Mouse (Mus musculus) gastrocnemius, postnatal 14 days (tissue): ENCODE data around the gene Hypk. TPM values are rescaled to one million over a fixed set of nuclear protein-coding genes. Genes with fewer than 3 reads are reported as not detected.

Experiments used
- DNase-seq: peaks from one replicate; pipeline ENCODE4 v3.0.0; 2021; ENCODE audit warnings: mixed read lengths
- intact Hi-C: fragments of 180-260 bp; cut with DNase I; formaldehyde crosslinking; loops from one replicate; pipeline ENCODE4 v1.15.1; 2025; ENCODE audit warnings: low total_unique reads
- long read RNA-seq, 2 experiments: library from polyadenylated mRNA; stranded (forward); transcript quantifications; one replicate each; pipeline ENCODE4 v2.0.0; 2021
- total RNA-seq, 2 experiments: library from RNA; stranded (reverse); gene quantifications; 2 replicates each; pipeline ENCODE4 v1.2.3; 2021

The Hypk gene
- total RNA-seq: 10 to 100 TPM; 15.2 to 22.0 TPM
- long read RNA-seq, experiment 1, transcript Hypk-204 (4 exons, 961 nt): major isoform, 103 of 116 reads
- long read RNA-seq, experiment 1, partial matches to known transcripts: 11 of 116 reads
- long read RNA-seq, experiment 1, other reads (novel, unspliced or antisense): 0 of 116 reads
- long read RNA-seq, experiment 2, transcript Hypk-204 (4 exons, 961 nt): major isoform, 124 of 139 reads
- long read RNA-seq, experiment 2, partial matches to known transcripts: 14 of 139 reads
- long read RNA-seq, experiment 2, other reads (novel, unspliced or antisense): 0 of 139 reads

DNA sequence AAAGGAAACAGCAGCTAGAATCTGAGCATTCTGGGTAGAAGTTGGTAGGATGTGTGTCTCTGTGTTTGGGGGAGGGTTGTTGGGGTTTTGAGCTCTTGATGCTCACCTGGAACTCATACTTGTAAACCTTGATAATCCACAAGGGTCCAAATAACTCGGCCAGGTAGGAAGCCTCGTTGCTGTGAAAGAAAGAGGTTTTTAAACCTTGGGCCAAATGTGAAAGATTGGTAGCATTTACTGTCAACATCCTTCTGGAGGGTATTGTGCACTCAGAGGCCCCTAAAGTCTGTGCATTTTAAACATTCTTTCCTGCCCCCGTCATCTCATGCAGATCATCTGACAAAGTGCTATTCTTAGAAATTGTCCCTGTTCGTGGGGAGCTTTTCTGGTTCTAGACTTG, at the start of gene Hypk:
Gene Hypk, plus strand, starts transcription at position 301 of the 400 bp plus-strand sequence.
- no peak for DNase-seq

DNA sequence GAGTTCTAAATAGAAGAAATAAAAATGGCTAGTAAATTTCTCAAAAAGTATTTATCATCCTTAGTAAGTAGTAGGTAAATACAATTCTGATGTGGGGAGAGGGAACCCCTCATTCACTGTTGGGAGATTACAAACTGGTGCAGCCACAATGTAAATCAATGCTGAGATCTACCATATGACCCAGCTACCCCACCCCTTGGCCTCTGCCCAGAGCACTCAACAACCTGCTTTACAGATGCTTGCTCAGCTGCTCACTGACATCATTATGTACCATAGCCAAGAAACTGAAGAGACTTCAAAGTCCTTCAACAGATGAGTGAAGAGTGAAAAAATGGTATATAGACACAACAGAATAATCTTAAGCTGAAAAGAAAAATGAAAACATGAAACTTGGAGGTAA, 49.8 kb upstream of the Hypk start:
- intact Hi-C loops: no loop called here
- DNase-seq: no peak

More for the DNA sequence above, at the start of gene Hypk:
- intact Hi-C loops: no loop called here

DNA sequence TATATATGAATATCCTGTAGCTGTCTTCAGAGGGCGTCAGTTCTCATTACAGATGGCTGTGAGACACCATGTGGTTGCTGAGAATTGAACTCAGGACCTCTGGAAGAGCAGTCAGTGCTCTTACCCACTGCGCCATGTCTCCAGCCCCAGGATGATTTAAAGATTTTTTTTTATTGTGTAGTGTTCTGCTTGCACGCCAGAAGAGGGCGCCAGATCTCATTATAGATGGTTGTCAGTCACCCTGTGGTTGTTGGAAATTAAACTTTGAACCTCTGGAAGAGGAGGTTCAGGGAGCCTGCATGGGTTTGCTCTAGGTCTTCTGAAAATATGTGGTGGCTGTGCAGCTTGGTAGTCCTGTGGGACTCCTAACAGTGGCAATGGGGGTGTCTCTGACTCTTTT, 44.9 kb upstream of the Hypk start:
- intact Hi-C loops: no loop called here
- DNase-seq: peak; percentile 7

DNA sequence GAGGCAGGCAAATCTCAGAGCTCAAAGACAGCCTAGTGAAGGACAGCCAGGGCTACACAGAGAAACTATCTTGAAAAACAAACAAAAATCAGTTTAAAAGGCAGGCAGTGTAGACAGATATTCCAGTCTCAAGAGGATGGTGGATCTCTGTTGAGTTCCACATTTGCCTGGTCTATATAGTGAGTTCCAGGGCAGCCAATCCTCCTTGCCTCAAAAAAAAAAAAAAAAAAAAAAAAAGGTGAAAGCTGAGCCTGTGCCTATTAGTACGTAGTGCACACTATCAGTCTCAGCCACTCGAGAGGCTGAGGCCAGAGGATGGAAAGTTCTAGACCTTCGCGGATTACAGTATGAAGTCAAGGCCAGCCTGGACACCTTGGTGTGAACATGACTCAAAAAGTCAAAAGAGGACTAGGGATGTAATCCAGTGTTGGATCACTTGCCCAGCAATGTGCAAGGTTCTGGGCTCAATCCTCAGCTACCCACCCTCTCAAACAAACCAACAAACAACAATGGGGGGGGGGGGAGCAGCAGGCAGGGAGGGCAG, 40.2 kb upstream of the Hypk start:
- no peak for DNase-seq
- intact Hi-C loops: no loop called here

DNA sequence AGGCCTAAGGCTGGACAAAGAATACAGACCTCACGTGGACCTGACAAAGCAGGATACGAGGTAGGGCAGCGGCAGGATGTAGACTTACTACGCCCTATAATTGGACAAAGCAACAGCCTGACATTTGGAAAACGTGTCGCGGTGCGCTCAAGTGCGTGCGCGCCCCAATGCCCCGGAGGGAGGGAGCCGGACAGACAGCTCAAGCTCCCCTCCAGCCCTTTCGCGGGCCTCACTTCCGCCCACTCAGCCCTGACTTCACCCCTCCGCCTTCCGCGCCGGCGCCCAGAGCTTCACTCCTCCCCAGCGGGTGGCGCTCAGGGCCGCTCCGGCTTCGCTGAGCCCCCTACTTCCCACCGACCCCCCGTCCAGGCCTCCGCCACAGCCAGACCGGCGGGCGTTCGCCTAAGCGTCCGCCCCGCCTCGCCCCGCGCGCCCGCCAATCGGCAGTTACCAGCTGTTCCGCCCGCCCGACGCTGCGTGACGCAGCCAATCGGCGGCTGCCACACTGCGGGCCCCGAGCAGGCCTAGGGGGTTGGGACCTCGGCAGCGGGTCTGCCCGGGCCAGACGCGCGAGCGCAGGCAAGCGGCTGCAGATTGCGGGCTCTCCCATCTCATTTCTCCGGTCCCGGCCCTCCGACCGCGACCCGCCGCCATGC, 39.6 kb upstream of the Hypk start, which contains the start of the genes Pdia3 and Catsper2:
Gene Pdia3, plus strand, starts transcription at position 389 of the 656 bp plus-strand sequence.
Gene Catsper2, minus strand, starts transcription at position 406 of the 656 bp plus-strand sequence.
- intact Hi-C loops: no loop called here

DNA sequence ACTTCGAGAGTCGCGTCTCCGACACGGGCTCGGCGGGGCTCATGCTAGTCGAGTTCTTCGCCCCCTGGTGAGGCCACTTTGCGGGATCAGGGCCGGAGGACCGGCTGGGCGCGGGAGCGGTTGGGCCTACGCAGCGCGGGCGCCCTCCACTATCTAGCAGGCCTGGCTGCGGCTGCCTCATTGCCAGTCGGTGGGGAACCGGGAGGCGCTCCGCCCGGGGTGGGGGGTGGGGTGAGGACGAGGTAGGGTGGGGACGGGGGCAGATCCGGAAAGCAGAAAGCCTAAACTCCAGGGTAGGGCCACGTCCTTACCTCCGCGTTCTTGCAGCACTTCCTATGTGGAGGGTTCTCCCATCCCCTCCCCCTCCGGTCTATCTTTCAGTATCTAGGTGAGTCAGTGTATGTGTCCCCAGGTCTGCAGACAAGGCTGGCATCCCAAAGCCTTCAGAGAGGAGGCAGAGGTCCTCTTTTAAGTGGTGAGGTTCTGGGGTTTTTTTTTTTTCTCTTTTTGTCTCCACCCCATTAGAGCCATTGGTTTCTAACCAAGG, 38.9 kb upstream of the Hypk start:
- no peak for DNase-seq
- intact Hi-C loops: no loop called here

More for the DNA sequence above, 39.6 kb upstream of the Hypk start, which contains the start of the genes Pdia3 and Catsper2:
- DNase-seq: peak; percentile 99

DNA sequence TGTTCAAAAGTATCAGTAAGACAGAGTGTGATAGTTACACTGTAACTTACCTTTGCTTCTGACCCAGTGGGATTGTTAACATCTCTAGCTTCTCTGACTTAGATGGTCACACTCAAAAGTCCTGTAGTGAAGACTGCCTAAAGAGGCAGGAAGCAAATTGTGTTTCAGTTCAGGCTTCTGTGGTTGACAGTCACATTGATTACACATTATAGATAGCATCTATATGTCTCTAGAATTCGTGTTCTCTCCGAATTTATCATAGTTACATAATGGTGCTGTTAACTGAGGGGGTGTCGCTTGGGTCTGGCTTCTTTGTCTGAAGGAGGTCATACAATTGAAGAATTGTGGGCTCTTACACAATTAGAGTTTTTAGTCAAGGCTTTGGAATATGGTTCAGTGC, 38.0 kb upstream of the Hypk start:
- no peak for DNase-seq
- intact Hi-C loops: no loop called here

DNA sequence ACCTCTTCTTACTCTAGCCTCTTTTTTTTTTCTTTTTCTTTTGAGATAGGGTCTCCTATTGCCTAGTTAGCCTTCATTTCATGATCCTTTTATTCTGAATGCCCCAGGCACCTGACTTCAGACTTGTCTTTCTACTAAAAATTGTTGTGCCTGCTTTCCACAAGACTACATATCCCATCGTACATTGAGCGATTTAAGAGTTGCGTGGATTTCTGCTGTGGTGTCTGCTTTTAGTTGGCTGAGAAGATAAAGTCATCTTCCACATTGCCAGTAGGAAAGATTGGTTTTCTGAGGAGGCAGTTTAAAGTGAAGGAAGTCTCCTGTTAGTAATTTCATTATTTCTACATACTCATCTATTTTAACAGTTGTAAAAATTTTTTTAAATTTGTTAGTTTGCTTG, 37.5 kb upstream of the Hypk start:
- intact Hi-C loops: no loop called here
- no peak for DNase-seq

DNA sequence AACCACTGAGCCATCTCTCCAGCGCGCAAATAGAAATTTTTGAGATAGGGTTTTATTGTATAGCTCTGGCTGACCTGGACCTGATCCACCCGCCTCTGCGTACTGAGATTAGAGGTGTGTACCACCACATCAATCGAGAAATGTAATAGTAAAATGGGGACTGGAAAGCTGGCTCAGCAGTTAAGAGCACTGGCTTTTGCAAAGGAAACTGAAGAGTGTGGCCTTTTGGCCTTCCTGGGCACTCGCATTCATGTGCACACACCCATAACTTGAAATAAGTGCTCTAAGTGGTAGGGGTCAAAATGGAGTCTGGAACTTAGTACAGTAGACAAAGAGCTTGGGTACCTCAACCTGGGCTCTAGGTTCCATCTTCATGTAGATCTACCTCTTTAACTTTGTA, 36.7 kb upstream of the Hypk start:
- intact Hi-C loops: no loop called here
- DNase-seq: no peak

DNA sequence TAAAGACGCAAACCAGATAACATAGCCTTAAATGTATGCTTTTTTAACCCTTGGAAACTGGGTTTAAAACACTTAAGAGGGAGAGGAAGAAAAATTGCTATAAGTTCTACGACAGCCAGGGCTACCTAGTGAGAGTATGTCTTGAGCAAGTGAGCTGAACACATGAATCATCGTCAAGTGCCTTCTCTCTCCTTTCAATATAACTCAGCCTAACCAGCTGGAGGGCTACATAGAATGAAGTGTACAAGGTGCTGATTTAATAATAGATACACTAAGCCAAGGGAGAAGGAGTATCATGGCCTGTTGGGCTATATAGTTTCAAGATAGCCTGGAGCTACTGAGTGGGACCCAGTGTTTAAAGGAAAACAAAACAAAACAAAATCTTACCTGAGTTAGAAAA, 34.6 kb upstream of the Hypk start:
- intact Hi-C loops: no loop called here

DNA sequence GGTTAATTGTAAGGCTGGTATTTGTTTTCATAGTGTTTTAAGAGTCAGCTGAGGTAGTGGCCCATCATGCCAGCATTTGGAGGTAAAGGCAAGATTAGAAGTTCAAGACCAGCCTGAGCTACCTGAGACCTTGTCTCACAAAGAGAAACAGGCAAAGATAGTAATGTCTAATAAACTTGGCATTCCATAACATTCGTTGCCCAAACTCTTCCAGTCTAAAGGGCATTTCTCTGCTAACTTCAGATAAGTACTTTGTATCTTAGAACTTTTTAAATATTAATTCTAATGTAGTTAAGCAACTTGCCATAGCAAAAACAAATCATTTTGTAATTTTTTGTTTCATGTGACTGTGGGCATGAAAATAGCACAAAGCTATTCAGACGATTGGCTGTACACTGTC, 29.9 kb upstream of the Hypk start:
- no peak for DNase-seq
- intact Hi-C loops: no loop called here

More for the DNA sequence above, 34.6 kb upstream of the Hypk start:
- DNase-seq: no peak

DNA sequence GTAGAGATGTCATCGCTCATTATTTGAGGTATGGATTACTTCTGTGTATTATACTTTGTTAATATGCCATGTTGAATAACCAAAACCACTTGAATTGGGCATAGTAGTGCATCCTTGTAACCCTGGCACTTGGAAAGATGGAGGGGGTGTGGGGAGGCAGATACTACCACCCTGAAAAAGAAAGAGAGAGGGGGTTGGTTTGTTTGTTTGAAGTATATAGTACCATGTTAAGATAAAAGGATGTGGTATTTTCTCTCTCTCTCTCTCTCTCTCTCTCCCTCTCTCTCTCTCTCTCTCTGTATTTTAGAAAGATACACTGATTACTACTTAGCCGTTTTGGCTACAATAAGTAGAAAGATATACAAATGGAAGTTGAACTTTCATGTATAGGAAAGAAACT, 27.2 kb upstream of the Hypk start:
- intact Hi-C loops: no loop called here
- DNase-seq: no peak

DNA sequence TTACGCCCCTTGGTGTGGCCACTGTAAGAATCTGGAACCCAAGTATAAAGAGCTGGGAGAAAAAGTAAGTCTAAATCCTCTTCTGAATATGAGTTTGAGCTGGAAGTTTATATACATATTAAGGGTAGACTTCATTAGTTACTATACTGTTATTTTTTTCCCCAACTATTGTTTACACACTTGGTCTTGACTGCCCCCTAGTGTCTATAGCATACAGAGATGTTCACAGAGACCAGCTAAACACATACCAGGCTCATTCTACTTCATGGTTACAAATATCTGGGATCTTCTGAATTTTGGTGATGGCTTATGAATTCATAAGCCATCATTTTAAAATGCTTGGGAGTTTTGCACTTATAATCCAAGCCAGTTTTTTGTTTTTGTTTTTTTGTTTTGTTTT, 18.2 kb upstream of the Hypk start:
- no peak for DNase-seq
- intact Hi-C loops: no loop called here

DNA sequence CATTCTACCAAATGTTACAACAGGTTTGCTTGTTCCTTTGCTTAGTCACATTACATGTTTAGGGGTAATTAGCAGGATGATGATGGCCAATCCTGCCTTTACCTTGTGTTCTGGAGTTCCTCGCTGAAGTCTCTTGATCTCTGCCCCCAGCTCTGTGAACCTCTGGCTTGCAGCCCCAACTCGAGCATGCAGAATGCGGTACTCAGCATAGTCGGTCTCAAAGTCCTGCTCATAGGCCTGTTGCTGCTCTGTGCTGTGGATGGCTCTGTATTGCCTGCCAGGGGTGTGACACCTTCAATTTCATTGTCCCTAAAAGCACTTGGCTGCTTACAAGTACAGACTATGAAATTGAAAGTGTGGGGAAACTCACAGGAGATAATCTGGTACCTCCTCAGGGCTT, 13.3 kb upstream of the Hypk start:
- intact Hi-C loops: no loop called here
- DNase-seq: no peak

DNA sequence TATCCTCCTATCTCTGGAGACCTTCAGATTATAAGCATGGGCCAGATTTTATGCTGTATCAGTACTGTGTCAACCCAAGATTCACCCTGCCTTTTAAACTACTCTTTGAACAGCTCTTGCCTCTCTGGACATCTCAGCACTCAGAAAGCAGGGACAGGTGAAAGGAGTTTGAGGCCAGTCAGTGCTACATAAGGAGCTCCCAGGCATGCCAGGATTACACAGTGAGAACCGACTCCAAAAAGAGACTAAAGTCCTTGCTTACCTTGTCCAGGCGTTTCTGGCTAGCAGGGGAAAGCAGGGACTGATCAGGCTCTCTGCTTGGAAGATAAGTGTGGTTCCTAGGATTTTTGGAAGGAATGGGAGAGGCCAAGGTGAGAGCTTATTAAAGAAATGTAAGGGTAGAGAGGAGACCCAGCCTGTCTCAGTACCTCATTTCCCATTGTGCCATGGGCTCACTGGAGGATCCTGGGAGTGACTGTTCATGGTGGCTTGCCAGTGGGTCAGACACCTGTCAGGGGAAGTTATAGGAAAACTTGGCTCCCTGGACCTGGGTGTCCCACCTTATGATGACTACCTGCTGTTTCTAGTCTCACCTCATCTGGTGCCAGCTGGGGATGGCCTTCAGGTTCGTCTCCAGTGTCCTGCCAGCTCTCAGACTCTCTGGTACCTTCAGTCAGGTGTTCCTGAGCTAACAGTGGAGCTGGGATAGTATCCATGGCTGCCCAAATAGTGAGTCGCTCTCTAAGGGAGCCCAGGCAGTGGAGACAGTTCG, 12.1 kb upstream of the Hypk start:
- DNase-seq: no peak
- intact Hi-C loops: no loop called here

DNA sequence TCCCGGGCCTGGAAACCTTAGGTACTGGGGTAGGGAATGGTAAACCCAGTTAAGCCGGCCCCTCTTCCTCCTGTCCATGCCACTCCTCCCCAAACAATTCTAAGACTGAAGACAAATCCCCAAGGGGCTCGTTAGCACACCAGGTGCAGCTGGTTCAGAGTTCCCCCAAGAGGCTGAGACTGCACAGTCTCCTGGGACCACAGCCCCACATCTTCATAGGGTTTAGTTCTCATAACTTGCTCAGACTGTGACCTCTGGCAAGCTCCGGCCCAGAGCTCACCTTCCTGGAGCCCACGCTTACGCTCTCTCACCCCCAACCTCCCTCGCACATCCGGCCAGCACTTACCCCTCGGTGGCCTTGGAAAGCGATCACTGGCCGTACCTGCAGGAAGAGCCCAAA, 11.3 kb upstream of the Hypk start:
- DNase-seq: no peak
- intact Hi-C loops: no loop called here

DNA sequence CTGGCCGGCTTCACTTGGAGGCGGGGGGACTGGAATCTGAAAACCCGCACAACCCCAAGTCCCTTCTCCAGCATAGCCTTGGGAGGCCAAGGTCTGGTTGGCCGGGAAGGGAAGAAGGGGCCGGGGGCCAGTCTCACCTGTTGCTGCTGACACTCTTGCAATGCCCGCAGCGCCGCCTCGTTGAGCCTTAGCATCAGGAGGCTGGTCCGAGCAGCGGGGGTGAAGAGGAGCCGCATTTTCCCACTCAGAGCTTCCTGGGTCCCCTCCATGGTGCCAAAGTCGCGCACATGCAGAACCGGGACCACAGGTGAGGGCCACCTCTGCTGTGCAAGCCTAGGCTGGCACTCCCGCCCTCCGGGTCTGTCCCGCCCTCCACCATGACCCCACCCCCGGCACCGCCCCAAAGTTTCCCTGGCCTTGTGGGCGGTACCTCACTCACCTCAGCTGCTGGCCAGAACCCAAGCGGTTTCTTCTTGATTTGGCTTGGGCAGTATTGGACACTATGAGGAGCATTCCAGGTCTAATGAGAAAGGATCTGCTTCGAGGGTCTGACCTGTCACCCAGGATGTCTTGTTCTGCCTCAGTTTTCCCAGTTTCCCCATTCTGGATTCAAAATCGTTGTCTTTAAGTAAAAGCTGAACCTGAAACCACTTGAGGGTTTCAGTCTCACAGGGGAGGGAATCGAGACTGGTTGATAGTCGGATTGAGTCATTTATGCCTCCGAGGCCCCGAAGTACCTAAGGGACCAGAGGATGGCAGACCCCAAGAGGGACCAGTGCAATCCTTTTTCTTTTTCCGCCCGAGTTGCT, 10.6 kb upstream of the Hypk start:
- peak; percentile 36 for DNase-seq
- intact Hi-C loops: no loop called here

DNA sequence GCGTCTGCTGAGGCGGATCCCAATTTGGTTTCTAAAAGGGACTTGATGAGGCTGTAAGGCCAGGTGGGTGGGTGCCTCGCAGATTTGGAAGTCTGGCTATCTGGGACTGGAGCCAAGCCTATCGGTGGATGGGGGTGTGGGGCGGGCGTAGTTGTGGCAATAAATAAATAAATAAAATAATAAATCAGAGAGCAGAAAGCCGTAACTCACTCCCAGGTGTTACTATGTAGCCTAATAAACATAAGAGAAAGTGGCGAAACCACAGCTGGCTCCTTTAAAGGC, 10.1 kb upstream of the Hypk start:
- intact Hi-C loops: no loop called here
- DNase-seq: no peak

DNA sequence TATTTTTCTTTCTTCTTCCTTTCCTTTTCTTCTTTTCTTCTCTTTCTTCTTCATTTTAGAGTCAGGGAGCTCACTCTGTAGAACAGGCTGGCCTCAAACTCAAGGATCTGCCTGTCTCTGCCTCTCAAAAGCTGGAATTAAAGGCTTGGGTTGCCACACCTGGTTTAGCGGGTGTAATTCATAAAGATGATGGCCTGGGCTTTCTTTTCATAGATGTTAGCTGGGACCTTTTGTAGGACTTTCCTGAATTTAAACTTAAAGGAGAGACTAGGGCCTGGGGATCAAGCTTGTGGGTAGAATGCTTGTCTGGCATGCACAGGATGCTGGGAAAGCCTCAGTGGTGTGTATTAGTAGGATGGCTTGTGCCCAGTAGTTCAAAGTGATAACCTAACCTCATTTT, 8.9 kb upstream of the Hypk start, which contains the start of gene Ell3:
Gene Ell3, minus strand, starts transcription at position 101 of the 400 bp plus-strand sequence.
- intact Hi-C loops: no loop called here
- DNase-seq: no peak
